Mouse (Mus musculus) hindbrain, postnatal 0 days (tissue): ENCODE data around the gene Paqr7. TPM values are rescaled to one million over a fixed set of nuclear protein-coding genes. Genes with fewer than 3 reads are reported as not detected.

ENCODE experiments used
- ATAC-seq: fragments of 200-750 bp; cut with Nextera tagmentation; 2 replicates; pipeline ENCODE4 v1.8.0; 2017; ENCODE audit warnings: mild to moderate bottlenecking, moderate TSS enrichment, moderate library complexity
- DNase-seq: peaks from one replicate; pipeline ENCODE4 v3.0.0-alpha.2; 2015; ENCODE audit warnings: low spot score
- H3K27ac ChIP-seq: fragments of 300-500 bp; sonication (generic); 2 replicates; pipeline ENCODE4 v1.5.1; 2014; ENCODE audit warnings: mild to moderate bottlenecking
- H3K27me3 ChIP-seq: fragments of 300-500 bp; sonication (generic); 2 replicates; pipeline ENCODE4 v1.6.1; 2014; ENCODE audit warnings: low read length, mixed read lengths; ENCODE audit not compliant: insufficient read depth
- H3K36me3 ChIP-seq: fragments of 300-500 bp; sonication (generic); 2 replicates; pipeline ENCODE4 v1.6.1; 2014; ENCODE audit warnings: low read length, mixed read lengths; ENCODE audit not compliant: insufficient read depth
- H3K4me1 ChIP-seq: fragments of 300-500 bp; sonication (generic); 2 replicates; pipeline ENCODE4 v1.6.1; 2014; ENCODE audit warnings: antibody characterized with exemption, low read length, mixed read lengths; ENCODE audit not compliant: insufficient read depth
- H3K4me2 ChIP-seq: fragments of 300-500 bp; sonication (generic); 2 replicates; pipeline ENCODE4 v1.6.1; 2014; ENCODE audit warnings: low read depth, mild to moderate bottlenecking, low read length, moderate library complexity, mixed read lengths
- H3K4me3 ChIP-seq: fragments of 300-500 bp; sonication (generic); 2 replicates; pipeline ENCODE4 v1.5.1; 2014; ENCODE audit warnings: low read length
- H3K9ac ChIP-seq: fragments of 300-500 bp; sonication (generic); replicated peaks from 2 replicates; pipeline ENCODE4 v1.6.1; 2014; ENCODE audit warnings: mild to moderate bottlenecking, low read length, moderate library complexity, mixed read lengths
- H3K9me3 ChIP-seq: fragments of 300-500 bp; sonication (generic); 2 replicates; pipeline ENCODE4 v1.6.1; 2016; ENCODE audit warnings: low read length, mixed read lengths
- CTCF ChIP-seq: IDR thresholded peaks from 2 replicates; pipeline ENCODE4 v1.5.1; 2016; ENCODE audit warnings: antibody characterized with exemption, control low read depth, low read depth
- WGBS: fragments of 180-500 bp; shearing (Covaris S2); extraction: QIAGEN DNeasy Blood & Tissue Kit; methylation state at CpG from one replicate; pipeline ENCODE4 v1.1.7; 2014; 5-methylcytosine and 5-hydroxymethylcytosine counted together
- microRNA-seq, 2 experiments: library from miRNA; unstranded; fragments of <30 nt; microRNA quantifications; one replicate each; pipeline ENCODE4; 2016
- polyA plus RNA-seq: library from polyadenylated mRNA; unstranded; fragments of >200 nt; fragmentation: Nextera tagmentation; extraction: Ambion mirVana; gene quantifications from 2 replicates; pipeline ENCODE4 v1.2.1, GENCODE M21; 2015
- total RNA-seq: library from RNA; depleted of rRNA; stranded (reverse); fragments of >200 nt; gene quantifications from 2 replicates; pipeline ENCODE4 v1.2.3, GENCODE M21; 2014; rRNA removed

Paqr7 gene
- total and polyA plus RNA-seq, 2 experiments from 2014 or later = 41.1 to 142 TPM

DNA sequence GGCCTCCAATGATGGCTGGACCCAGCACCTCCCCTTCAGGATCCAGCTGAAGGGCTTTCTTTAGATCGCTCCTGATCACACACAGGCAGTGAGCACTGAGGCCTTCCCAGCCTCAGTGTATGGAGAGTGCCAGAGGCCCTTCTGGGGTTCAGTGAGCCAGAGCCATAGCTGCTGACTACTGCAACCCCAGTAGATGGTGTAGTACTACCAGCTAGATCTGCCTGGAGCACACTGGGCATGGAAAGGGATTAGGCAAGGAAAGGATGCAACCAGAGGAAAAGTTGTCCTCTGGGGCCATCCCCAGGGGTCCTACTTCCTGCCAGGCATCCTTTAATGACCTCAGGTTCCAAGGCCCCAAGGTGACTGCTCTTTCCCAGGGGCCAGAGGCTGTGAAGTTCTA is 57.1 kb downstream of the Paqr7 start:
- H3K4me3 ChIP-seq = no peak overlapping the region
- H3K4me2 ChIP-seq = no peak overlapping the region
- TF ChIP-seq CTCF = peak; percentile 66
- H3K27ac ChIP-seq = no peak overlapping the region
- no peaks in the 10 kb centered on the region for H3K4me1 ChIP-seq
- DNase-seq = peak; percentile 52
- no peaks in the 10 kb centered on the region for H3K9me3 ChIP-seq
- H3K36me3 ChIP-seq = peaks cover 5% of the 10 kb centered on the region; the same call in 1 of the 2 replicates
- WGBS = 71% methylated on average over 1 of the region's 1 CpGs
- ATAC-seq = no peak
- H3K9ac ChIP-seq = no peak overlapping the region
- no peaks in the 10 kb centered on the region for H3K27me3 ChIP-seq

DNA sequence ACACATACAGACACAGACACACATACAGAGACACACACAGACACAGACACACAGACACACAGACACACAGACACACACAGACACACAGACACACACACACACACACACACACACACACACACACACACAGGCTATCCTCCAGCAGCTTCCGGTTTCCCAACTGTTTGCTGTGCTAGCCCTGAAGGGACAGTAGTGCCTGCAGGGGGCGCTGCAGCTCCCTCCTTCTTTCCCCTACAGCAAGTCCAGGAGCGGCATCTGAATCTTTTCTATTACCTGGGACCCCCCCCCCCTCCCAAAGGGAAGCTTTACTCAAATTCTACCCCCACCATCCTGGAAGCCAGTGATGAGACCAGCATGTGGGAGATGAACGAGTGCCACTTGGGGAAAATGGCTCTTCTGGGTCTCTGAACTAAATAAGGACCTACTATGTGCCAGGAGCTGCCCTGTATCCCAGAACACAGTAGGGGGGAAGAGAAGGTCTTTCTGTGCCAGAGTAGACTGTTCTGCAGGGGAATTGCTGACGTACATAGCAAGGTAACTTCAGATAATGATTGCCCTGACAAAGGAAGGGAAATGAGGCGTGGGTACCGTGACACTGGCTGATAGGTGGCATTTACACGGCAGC is 59.6 kb downstream of the Paqr7 start:
- Histone ChIP-seq H3K9me3 (no peaks in the 10 kb centered on the region), H3K4me3 (no peak overlapping the region), H3K27ac (no peak overlapping the region), H3K9ac (no peak overlapping the region), H3K27me3 (no peaks in the 10 kb centered on the region), H3K4me1 (no peaks in the 10 kb centered on the region), H3K36me3 (no peaks in the 10 kb centered on the region), H3K4me2 (no peak overlapping the region)
- WGBS = 60% methylated on average over 8 of the region's 8 CpGs
- peak; percentile 72 for TF ChIP-seq CTCF
- ATAC-seq = no peak
- peak; percentile 75 for DNase-seq

DNA sequence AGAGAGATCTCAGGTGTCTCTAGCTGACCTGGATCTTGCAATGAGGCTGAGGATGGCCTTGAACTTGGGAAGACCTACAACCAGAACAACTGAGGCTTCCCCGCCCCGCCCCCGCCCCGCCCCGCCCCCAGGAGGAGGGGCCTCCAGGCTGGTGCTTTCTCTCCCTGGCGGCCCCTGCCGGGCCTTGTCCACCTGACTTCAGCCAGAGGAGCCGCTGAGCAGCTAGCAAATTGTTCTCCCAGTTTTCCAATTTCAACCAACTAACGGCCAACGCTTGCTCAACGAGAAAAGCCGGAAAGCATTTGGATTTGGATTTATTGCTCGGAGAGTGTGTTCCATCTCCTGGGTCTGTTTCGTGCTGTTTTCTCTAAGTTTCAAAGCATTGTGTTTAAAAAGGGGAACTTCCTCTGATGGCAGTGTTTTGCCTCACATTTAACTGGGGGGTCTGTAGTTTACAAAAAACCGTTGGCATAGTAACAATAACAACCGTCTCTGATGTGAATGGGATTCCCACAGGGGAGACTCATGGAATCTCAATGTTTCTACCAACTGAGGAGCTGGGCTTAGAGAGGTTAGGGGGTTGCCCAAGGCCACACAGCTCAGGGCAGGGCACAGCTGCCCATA is 61.2 kb downstream of the Paqr7 start:
- ATAC-seq = peak; percentile 64
- Histone ChIP-seq H3K27ac (no peak overlapping the region), H3K4me3 (no peak overlapping the region), H3K36me3 (no peaks in the 10 kb centered on the region), H3K27me3 (no peaks in the 10 kb centered on the region), H3K4me1 (no peaks in the 10 kb centered on the region), H3K9ac (no peak overlapping the region), H3K9me3 (no peaks in the 10 kb centered on the region), H3K4me2 (no peak overlapping the region)
- peak; percentile 70 for DNase-seq
- TF ChIP-seq CTCF = no peak
- WGBS = 4% methylated on average over 16 of the region's 16 CpGs

DNA sequence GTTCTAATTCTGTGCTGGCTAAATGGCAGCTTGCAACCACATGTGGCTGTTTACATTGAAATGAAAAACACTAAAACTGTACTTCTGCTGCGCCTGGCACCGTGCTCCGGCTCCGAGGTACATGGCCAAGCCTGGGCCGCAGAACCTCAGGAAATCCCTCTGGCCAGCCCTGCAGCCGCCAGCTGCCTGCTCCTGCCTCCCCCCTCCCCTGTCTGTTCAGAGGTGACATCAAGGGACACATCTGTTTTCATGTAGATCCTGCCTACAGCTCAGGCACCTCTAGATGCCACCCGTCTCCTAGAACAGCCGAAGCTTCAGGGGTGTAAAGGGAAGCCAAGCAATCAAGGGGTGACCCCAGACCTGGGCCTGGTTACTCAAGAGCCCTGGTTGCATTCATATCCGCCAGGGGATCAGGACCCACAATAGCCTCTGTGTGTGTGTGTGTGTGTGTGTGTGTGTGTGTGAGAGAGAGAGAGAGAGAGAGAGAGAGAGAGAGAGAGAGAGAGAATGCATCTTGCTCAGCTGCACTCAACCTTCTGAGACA is 62.1 kb downstream of the Paqr7 start:
- Histone ChIP-seq H3K4me2 (no peak overlapping the region), H3K36me3 (no peaks in the 10 kb centered on the region), H3K27me3 (no peaks in the 10 kb centered on the region), H3K27ac (no peak overlapping the region), H3K4me3 (no peak overlapping the region), H3K9ac (no peak overlapping the region), H3K4me1 (no peaks in the 10 kb centered on the region), H3K9me3 (no peaks in the 10 kb centered on the region)
- DNase-seq = no peak
- no peak for TF ChIP-seq CTCF
- no peak for ATAC-seq
- WGBS = 45% methylated on average over 9 of the region's 9 CpGs

DNA sequence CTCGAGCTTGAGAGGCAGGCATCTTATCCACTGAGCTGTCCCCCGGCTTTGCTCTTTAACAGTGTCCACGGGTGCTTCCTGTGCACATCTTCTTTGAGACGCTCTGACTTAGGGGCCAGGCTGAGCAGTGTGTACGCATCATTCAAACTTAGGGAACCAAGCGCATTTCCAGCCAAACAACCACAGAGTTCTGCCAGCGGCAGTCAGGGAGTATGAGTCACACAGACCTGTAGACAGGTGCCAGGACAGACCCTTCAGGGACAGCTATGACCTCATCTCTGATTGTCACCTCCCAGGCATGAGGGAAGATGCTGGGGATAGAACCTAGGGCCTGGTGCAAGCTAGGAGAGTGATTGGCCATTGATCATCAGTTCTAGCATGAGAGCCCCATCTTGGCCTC is 62.7 kb downstream of the Paqr7 start:
- WGBS = 86% methylated on average over 7 of the region's 7 CpGs
- no peak overlapping the region for H3K9ac ChIP-seq
- H3K27ac ChIP-seq = no peak overlapping the region

More for the DNA sequence above, 62.7 kb downstream of the Paqr7 start:
- no peaks in the 10 kb centered on the region for H3K9me3 ChIP-seq
- no peak for ATAC-seq
- H3K4me1 ChIP-seq = no peaks in the 10 kb centered on the region
- no peak overlapping the region for H3K4me3 ChIP-seq
- no peak overlapping the region for H3K4me2 ChIP-seq
- no peak for TF ChIP-seq CTCF
- H3K36me3 ChIP-seq = no peaks in the 10 kb centered on the region
- no peak for DNase-seq
- H3K27me3 ChIP-seq = no peaks in the 10 kb centered on the region

Small RNA genes lying within 50 kb of the gene (microRNA-seq; reads per million reads assigned to microRNA genes)
- gene Gm23634 = 0.18 to 0.72 reads per million in 2 experiments

Other genes with a start within 250 kb of the Paqr7 start
- gene Gm30191, start 249.8 kb upstream of the Paqr7 start, total RNA-seq = not detected in 2 replicates
- 0.59 and 0.79 TPM in 2 replicates for gene Gm30191, start 249.8 kb upstream of the Paqr7 start, polyA plus RNA-seq
- gene Grrp1, start 242.6 kb upstream of the Paqr7 start, total RNA-seq = 13.7 and 18.4 TPM in 2 replicates
- gene Grrp1, start 242.6 kb upstream of the Paqr7 start, polyA plus RNA-seq = 11.1 and 12.2 TPM in 2 replicates
- gene Pdik1l, start 208.8 kb upstream of the Paqr7 start, total RNA-seq = 25.5 and 35.2 TPM in 2 replicates
- 23.3 and 24.8 TPM in 2 replicates for gene Pdik1l, start 208.8 kb upstream of the Paqr7 start, polyA plus RNA-seq
- 0.32 and 1.5 TPM in 2 replicates for gene Trim63, start 181.6 kb upstream of the Paqr7 start, total RNA-seq
- gene Trim63, start 181.6 kb upstream of the Paqr7 start, polyA plus RNA-seq = 0.84 and 1.1 TPM in 2 replicates
- gene Slc30a2, start 153.5 kb upstream of the Paqr7 start, total RNA-seq = 0.43 TPM in 1 of 2 replicates, not detected in the other
- gene Slc30a2, start 153.5 kb upstream of the Paqr7 start, polyA plus RNA-seq = 0.09 and 0.18 TPM in 2 replicates
- gene Extl1, start 112.8 kb upstream of the Paqr7 start, total RNA-seq = 0.54 and 1.8 TPM in 2 replicates
- gene Extl1, start 112.8 kb upstream of the Paqr7 start, polyA plus RNA-seq = 0.39 and 0.66 TPM in 2 replicates
- 12.1 and 17.9 TPM in 2 replicates for gene Pafah2, start 100.4 kb upstream of the Paqr7 start, total RNA-seq
- 5.3 and 6.7 TPM in 2 replicates for gene Pafah2, start 100.4 kb upstream of the Paqr7 start, polyA plus RNA-seq
- 667 and 752 TPM in 2 replicates for gene Stmn1, start 28.4 kb upstream of the Paqr7 start, total RNA-seq
- gene Stmn1, start 28.4 kb upstream of the Paqr7 start, polyA plus RNA-seq = 4,115 and 4,307 TPM in 2 replicates
- 2.2 and 2.7 TPM in 2 replicates for gene Aunip, start 14.3 kb downstream of the Paqr7 start, total RNA-seq
- gene Aunip, start 14.3 kb downstream of the Paqr7 start, polyA plus RNA-seq = 2.2 and 2.6 TPM in 2 replicates
- gene Mtfr1l, start 38.7 kb downstream of the Paqr7 start, total RNA-seq = 133 and 146 TPM in 2 replicates
- gene Mtfr1l, start 38.7 kb downstream of the Paqr7 start, polyA plus RNA-seq = 177 and 182 TPM in 2 replicates
- gene Selenon, start 55.5 kb downstream of the Paqr7 start, total RNA-seq = 30.4 and 32.7 TPM in 2 replicates
- 10.0 and 11.3 TPM in 2 replicates for gene Selenon, start 55.5 kb downstream of the Paqr7 start, polyA plus RNA-seq
- 36.1 and 40.5 TPM in 2 replicates for gene Man1c1, start 207.6 kb downstream of the Paqr7 start, total RNA-seq
- 5.8 and 7.1 TPM in 2 replicates for gene Man1c1, start 207.6 kb downstream of the Paqr7 start, polyA plus RNA-seq